Mouse (Mus musculus): Measurements from ENCODE around the gene St7l. TPM values are rescaled to one million over a fixed set of nuclear protein-coding genes. Genes with fewer than 3 reads are reported as not detected.

Gene St7l
- polyA plus RNA-seq, 1 experiment = 7.4 TPM

- Histone ChIP-seq H3K27me3 (replicated peaks; ENCODE audit: control insufficient read depth, insufficient read depth, low read length) (no peaks in the 10 kb centered on the region), H3K4me1 (ENCODE audit: control insufficient read depth, insufficient read depth, low read length) (peaks cover 3% of the 10 kb centered on the region; the same call in 1 of the 2 replicates), H3K27ac (ENCODE audit: insufficient read depth, low read depth, low read length) (no peak overlapping the region), H3K36me3 (ENCODE audit: control insufficient read depth, insufficient read depth, low read length) (no peaks in the 10 kb centered on the region), H3K4me3 (ENCODE audit: insufficient read depth, low read depth, low read length) (peak overlapping the region; percentile 72)
- TF ChIP-seq CTCF (conservative IDR thresholded peaks at IDR 0.05; ENCODE audit: insufficient read depth, insufficient read length, low read depth, low read length) (peak; percentile 65), POLR2A (IDR thresholded peaks at IDR 0.05; ENCODE audit: low read depth, low read length) (no peak)
- 3% methylated on average over 49 of the region's 49 CpGs for WGBS
- peak; percentile 87 for DNase-seq
Measured at GRCm38 (mm10) chr3:104967548-104968300, 103.9 kb downstream of the St7l start.

Other genes starting within 250 kb of the St7l start
- gene Slc16a1, start 225.3 kb upstream of the St7l start, polyA plus RNA-seq (2012; rRNA removed) = 18.3 and 23.1 TPM in 2 replicates
- 3.4 and 4.0 TPM in 2 replicates for gene Ppm1j, start 82.9 kb upstream of the St7l start, polyA plus RNA-seq (2012; rRNA removed)
- 0.35 and 0.45 TPM in 2 replicates for gene Fam19a3, start 82.2 kb upstream of the St7l start, polyA plus RNA-seq (2012; rRNA removed)
- gene Rhoc, start 75.6 kb upstream of the St7l start, polyA plus RNA-seq (2012; rRNA removed) = 75.7 and 87.2 TPM in 2 replicates
- gene Mov10, start 45.4 kb upstream of the St7l start, polyA plus RNA-seq (2012; rRNA removed) = 14.1 and 14.2 TPM in 2 replicates
- gene Capza1, start 500 bp downstream of the St7l start, polyA plus RNA-seq (2012; rRNA removed) = 16.0 and 22.1 TPM in 2 replicates
- gene Wnt2b, start 97.9 kb downstream of the St7l start, polyA plus RNA-seq (2012; rRNA removed) = 0.97 and 1.2 TPM in 2 replicates
- gene Cttnbp2nl, start 189.1 kb downstream of the St7l start, polyA plus RNA-seq (2012; rRNA removed) = 3.6 and 4.2 TPM in 2 replicates
- not detected in 2 replicates for gene 4930564D02Rik, start 202.8 kb downstream of the St7l start, polyA plus RNA-seq (2012; rRNA removed)